Mouse (Mus musculus) liver, embryonic 15.5 days (tissue): ENCODE results near the gene Rock2. TPM values are rescaled to one million over a fixed set of nuclear protein-coding genes. Genes with fewer than 3 reads are reported as not detected.
A peak's percentile ranks its signal among the peaks of the same experiment; 100 is the strongest.

Source experiments
- ATAC-seq: fragments of 200-750 bp; cut with Nextera tagmentation; 2 replicates; pipeline ENCODE4 v1.8.0; 2017; ENCODE audit warnings: moderate number of reproducible peaks, mild to moderate bottlenecking, moderate library complexity; ENCODE audit not compliant: insufficient read depth
- H3K27ac ChIP-seq: fragments of 300-500 bp; sonication (generic); replicated peaks from 2 replicates; pipeline ENCODE4 v1.5.1; 2015; ENCODE audit warnings: mild to moderate bottlenecking, inconsistent platforms
- H3K27me3 ChIP-seq: fragments of 300-500 bp; sonication (generic); 2 replicates; pipeline ENCODE4 v1.6.1; 2015; ENCODE audit warnings: mild to moderate bottlenecking, inconsistent platforms
- H3K36me3 ChIP-seq: fragments of 300-500 bp; sonication (generic); replicated peaks from 2 replicates; pipeline ENCODE4 v1.6.1; 2015; ENCODE audit warnings: moderate library complexity, mild to moderate bottlenecking, inconsistent platforms
- H3K4me1 ChIP-seq: fragments of 300-500 bp; sonication (generic); replicated peaks from 2 replicates; pipeline ENCODE4 v1.6.1; 2015; ENCODE audit warnings: inconsistent platforms
- H3K4me2 ChIP-seq: fragments of 300-500 bp; sonication (generic); 2 replicates; pipeline ENCODE4 v1.6.1; 2015; ENCODE audit warnings: moderate library complexity, mild to moderate bottlenecking, inconsistent platforms
- H3K4me3 ChIP-seq: fragments of 300-500 bp; sonication (generic); replicated peaks from 2 replicates; pipeline ENCODE4 v1.5.1; 2015; ENCODE audit warnings: mild to moderate bottlenecking, inconsistent platforms
- H3K9ac ChIP-seq: fragments of 300-500 bp; sonication (generic); 2 replicates; pipeline ENCODE4 v1.6.1; 2015; ENCODE audit warnings: moderate library complexity, mild to moderate bottlenecking, inconsistent platforms
- H3K9me3 ChIP-seq: fragments of 300-500 bp; sonication (generic); replicated peaks from 2 replicates; pipeline ENCODE4 v1.6.1; 2016; ENCODE audit warnings: inconsistent platforms
- WGBS: fragments of 180-500 bp; shearing (Covaris S2); methylation state at CpG from one replicate; pipeline ENCODE4 v1.1.7; 2015; ENCODE audit warnings: mixed read lengths; ENCODE audit not compliant: insufficient replicate concordance; 5-methylcytosine and 5-hydroxymethylcytosine counted together
- polyA plus RNA-seq: library from polyadenylated mRNA; unstranded; fragments of >200 nt; fragmentation: Nextera tagmentation; extraction: Ambion mirVana; gene quantifications from 2 replicates; pipeline ENCODE4 v1.2.1, GENCODE M21; 2015

Rock2 gene
- polyA plus RNA-seq, 1 experiment from 2014 or later, result 6.3 TPM

DNA sequence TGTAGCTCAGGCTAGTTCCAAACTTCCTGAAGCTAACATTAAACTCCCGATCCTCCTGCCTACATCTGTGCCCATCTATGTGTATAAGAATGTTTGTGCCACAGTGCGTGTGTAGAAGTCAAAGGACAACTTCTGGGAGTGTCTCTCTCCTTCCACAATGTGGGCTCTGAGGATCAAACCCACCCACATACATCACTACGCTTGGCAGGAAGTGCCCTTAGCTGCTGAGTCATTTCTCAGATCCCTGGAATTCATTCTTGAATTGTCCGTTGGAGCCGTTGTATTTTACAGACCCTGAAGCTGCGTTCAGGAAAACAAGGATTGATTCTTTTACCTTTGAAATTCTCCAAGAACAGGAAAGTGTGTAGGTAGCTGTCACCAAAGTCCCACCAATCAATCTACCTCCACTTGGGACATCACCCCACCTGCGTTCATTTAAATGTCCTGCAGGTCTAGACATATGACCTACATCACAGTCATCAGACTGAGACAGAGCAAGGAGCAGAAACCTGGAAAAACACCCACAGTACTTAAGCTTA, 21.7 kb upstream of the Rock2 start:
- H3K9me3 ChIP-seq, result no peaks in the 10 kb centered on the region
- no peaks in the 10 kb centered on the region for H3K36me3 ChIP-seq
- ATAC-seq, result no peak
- no peak overlapping the region for H3K27ac ChIP-seq
- H3K9ac ChIP-seq, result no peak overlapping the region
- no peak overlapping the region for H3K4me2 ChIP-seq
- no peaks in the 10 kb centered on the region for H3K27me3 ChIP-seq
- H3K4me3 ChIP-seq, result no peak overlapping the region
- WGBS, result 39% methylated on average over 7 of the region's 7 CpGs
- H3K4me1 ChIP-seq, result peaks cover 51% of the 10 kb centered on the region

DNA sequence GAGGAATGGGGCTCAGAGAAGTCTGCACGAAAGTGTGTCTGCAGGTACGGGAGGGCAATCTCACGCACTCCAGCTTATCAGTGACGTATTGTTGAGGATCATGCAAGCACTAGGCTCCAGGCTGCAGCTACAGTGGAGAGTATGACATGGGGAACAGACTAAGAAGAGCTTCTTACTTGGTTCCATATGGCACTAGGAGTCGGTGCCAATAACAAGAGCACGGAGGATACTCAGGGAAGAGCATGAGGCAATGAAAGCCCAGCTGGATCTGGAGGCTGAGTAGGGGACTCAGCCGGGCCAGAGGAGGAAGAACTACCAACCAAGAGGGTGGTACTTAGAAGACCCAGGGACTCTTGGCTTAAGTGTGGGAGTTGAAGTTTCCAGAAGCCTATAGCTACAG, 21.1 kb upstream of the Rock2 start:
- Histone ChIP-seq H3K4me3 (no peak overlapping the region), H3K4me1 (peaks cover 51% of the 10 kb centered on the region), H3K27ac (no peak overlapping the region), H3K27me3 (no peaks in the 10 kb centered on the region), H3K9me3 (no peaks in the 10 kb centered on the region), H3K36me3 (no peaks in the 10 kb centered on the region), H3K4me2 (no peak overlapping the region), H3K9ac (no peak overlapping the region)
- WGBS, result 56% methylated on average over 7 of the region's 7 CpGs
- ATAC-seq, result no peak

DNA sequence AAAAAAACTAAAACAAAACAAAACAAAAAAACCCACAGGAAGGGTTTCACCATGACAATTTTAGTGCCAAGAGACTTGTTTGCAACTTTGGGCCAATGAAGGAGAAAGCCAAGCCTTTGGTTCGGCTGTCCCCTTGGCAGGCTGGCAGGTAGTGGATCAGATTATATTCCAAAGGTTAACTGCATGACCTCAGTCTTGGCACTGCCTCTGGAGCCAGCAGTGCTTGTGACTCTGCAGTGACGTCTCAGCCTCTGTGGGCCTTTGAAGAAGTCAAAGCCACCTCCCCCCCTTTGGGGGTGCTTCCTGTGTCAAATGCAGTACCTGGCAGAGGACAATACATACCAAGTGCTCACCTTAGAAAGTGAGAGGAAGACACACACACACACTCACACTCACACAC, 20.6 kb upstream of the Rock2 start:
- Histone ChIP-seq H3K9me3 (no peaks in the 10 kb centered on the region), H3K36me3 (no peaks in the 10 kb centered on the region), H3K4me2 (no peak overlapping the region), H3K4me3 (no peak overlapping the region), H3K27me3 (no peaks in the 10 kb centered on the region), H3K9ac (no peak overlapping the region), H3K4me1 (peaks cover 51% of the 10 kb centered on the region), H3K27ac (no peak overlapping the region)
- no peak for ATAC-seq
- WGBS, result 35% methylated on average over 2 of the region's 2 CpGs

DNA sequence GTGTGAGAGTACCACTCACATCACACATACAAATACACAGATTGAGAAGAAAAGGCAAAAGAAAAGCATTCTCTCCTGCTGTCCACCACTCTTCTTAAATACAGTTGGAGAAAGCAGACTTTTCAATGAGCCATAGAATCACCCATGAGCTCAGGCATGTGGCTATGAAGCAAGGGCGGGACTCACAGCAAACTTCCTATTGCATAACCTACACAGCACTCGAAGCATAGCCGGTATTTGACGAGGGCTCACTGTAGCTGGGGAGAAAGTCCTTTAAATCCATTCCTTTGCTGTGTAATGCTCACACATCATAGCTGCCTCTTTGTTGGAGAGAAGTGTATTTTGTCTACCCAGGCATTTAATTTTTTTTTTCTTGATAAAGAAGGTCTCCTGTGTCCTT, 19.4 kb upstream of the Rock2 start:
- Histone ChIP-seq H3K4me1 (peaks cover 46% of the 10 kb centered on the region), H3K4me3 (no peak overlapping the region), H3K27me3 (no peaks in the 10 kb centered on the region), H3K9ac (no peak overlapping the region), H3K36me3 (no peaks in the 10 kb centered on the region), H3K4me2 (peak overlapping the region; percentile 16; the same call in 1 of the 2 replicates), H3K27ac (no peak overlapping the region; the same call in 1 of the 2 replicates), H3K9me3 (no peaks in the 10 kb centered on the region)
- 6% methylated on average over 4 of the region's 4 CpGs for WGBS
- peak; percentile 26; the same call in 1 of the 2 replicates for ATAC-seq

DNA sequence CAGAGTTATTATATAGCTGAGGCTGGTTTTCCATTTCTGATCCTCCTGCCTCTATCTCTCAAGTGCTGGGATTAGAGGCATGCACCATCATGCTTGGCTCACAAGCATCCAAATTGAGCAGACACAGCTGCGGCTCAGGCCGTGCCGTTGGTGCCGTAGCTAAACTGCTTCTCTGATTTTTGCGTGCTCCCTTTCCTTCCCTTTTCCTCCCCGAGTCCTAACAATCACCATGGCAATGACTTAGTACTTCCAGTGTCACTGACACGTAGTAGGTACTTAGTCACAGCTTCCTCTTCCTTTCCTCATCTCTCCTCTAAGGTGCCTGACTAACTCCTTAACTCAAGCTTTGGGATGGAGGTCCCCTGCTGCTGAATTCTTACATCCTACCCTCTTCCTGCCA, 19.0 kb upstream of the Rock2 start:
- Histone ChIP-seq H3K27ac (no peak overlapping the region; the same call in 1 of the 2 replicates), H3K9ac (no peak overlapping the region), H3K4me3 (no peak overlapping the region), H3K36me3 (no peaks in the 10 kb centered on the region), H3K27me3 (no peaks in the 10 kb centered on the region), H3K4me2 (peak overlapping the region; percentile 16; the same call in 1 of the 2 replicates), H3K4me1 (peaks cover 42% of the 10 kb centered on the region), H3K9me3 (no peaks in the 10 kb centered on the region)
- 19% methylated on average over 7 of the region's 7 CpGs for WGBS
- ATAC-seq, result no peak

DNA sequence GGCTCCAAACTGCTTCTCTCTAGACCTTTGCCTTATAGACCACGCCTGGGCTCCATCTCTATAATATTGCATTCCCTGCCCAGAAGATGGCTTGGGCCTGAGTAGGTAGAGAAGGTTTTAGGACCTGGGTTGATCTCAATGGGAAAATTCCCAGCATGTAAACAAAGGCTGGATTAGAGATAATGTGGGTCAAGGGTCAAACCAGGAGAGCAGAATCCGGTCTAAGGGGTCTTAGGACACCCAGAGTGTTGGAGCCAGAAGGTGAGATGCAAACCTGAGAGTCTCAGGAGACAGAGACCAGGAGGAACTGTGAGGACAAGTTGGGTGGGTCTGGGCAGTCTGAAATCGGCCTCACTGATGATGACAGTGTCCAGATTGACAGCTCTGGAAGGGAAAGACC, 18.0 kb upstream of the Rock2 start:
- Histone ChIP-seq H3K27me3 (no peaks in the 10 kb centered on the region), H3K27ac (0 out of 2 replicates have a peak overlapping the region, but pooled peaks have one; percentile 38), H3K4me1 (peaks cover 41% of the 10 kb centered on the region), H3K4me2 (no peak overlapping the region), H3K4me3 (no peak overlapping the region), H3K9ac (no peak overlapping the region), H3K36me3 (no peaks in the 10 kb centered on the region), H3K9me3 (no peaks in the 10 kb centered on the region)
- ATAC-seq, result no peak
- 30% methylated on average over 3 of the region's 3 CpGs for WGBS

DNA sequence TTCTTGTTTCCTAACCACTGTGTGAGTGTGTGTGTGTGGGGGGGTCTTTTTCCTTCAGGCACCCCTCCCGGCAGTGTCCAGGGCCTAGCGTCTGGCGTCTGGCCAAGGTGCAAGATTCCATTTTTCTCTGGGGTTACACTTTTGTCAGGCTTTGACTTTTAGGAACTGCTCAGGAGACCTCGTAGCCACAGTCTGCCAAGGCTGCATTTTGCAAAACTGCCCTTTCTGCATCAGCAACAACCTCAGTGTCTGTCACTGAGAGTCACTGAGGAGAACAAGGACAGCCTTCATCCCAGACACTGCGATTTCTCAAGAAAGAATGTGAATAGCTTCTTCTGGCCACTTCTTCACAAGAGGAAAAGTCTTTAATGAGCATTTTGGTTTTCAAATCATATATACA, 17.6 kb upstream of the Rock2 start:
- Histone ChIP-seq H3K9ac (no peak overlapping the region), H3K4me2 (no peak overlapping the region), H3K36me3 (no peaks in the 10 kb centered on the region), H3K4me3 (no peak overlapping the region), H3K27me3 (no peaks in the 10 kb centered on the region), H3K9me3 (no peaks in the 10 kb centered on the region), H3K4me1 (peaks cover 41% of the 10 kb centered on the region), H3K27ac (0 out of 2 replicates have a peak overlapping the region, but pooled peaks have one; percentile 38)
- no peak for ATAC-seq
- 48% methylated on average over 5 of the region's 5 CpGs for WGBS

DNA sequence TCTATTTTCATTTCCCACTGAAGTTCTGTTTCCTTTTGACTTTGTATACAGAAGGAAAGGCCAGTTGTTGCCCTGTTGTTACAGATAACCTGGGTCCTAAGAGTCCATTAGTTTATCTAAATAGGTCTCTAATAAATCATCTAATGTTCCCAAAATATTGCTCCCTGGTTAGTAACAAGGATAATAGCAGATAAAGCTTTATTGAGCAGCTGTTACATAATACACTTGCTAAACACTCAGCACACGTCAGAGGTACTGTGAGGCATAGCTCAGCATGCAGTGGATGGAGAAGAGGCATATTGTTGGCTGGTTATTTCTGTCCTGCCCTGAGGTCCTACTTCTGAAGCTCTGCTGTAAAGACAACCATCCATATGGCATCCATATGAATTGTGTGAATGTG, 17.0 kb upstream of the Rock2 start:
- Histone ChIP-seq H3K4me2 (no peak overlapping the region), H3K4me1 (peaks cover 41% of the 10 kb centered on the region), H3K4me3 (no peak overlapping the region), H3K9ac (no peak overlapping the region), H3K27me3 (no peaks in the 10 kb centered on the region), H3K27ac (no peak overlapping the region), H3K36me3 (no peaks in the 10 kb centered on the region), H3K9me3 (no peaks in the 10 kb centered on the region)
- 22% methylated on average over 1 of the region's 1 CpGs for WGBS
- no peak for ATAC-seq

DNA sequence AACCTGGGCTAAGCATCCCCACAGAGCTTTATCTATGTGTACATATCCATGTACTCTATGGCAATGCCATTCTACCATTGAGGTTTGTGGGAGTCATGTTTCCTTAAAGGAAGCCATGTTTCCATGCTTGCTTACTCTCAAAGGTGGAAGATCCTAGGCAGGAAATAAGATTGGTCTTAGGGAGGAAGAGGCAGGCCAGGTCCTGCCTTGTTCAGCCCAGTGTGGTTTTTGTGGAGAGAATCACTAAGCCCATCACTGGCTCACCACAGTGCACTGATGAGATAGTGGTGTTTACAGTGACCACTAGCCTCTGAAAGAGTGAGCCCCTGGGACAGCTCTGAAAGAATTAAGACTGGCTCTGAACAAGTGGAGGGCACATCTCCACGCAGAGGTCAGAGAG, 15.3 kb upstream of the Rock2 start:
- Histone ChIP-seq H3K9me3 (no peaks in the 10 kb centered on the region), H3K4me2 (no peak overlapping the region), H3K4me3 (no peak overlapping the region), H3K9ac (no peak overlapping the region), H3K4me1 (peaks cover 33% of the 10 kb centered on the region), H3K36me3 (no peaks in the 10 kb centered on the region), H3K27ac (no peak overlapping the region), H3K27me3 (no peaks in the 10 kb centered on the region)
- WGBS, result 48% methylated on average over 1 of the region's 1 CpGs
- no peak for ATAC-seq

DNA sequence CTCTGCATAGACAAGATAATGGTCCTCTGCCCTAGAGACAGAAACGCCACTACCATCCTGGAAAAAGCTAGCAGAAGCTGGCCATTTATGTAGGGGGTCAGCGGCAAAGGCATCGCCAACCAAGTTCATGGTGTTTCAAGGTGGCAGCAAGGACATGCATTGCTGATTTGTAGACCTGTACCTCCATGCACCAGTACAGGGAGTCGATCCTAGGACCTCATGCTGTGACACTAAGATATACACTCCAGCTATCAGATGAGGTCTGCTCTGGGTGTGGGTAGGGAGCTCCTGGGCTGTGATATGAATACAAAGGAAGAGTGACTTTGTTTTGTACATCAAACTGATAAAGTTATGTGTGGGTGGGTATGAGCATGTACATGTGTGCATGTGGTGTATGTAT, 14.6 kb upstream of the Rock2 start:
- peaks cover 26% of the 10 kb centered on the region for H3K4me1 ChIP-seq
- no peak overlapping the region for H3K9ac ChIP-seq
- ATAC-seq, result no peak
- WGBS, result 59% methylated on average over 4 of the region's 4 CpGs
- no peak overlapping the region for H3K4me2 ChIP-seq
- no peaks in the 10 kb centered on the region for H3K36me3 ChIP-seq
- H3K27me3 ChIP-seq, result no peaks in the 10 kb centered on the region
- no peak overlapping the region for H3K4me3 ChIP-seq
- H3K27ac ChIP-seq, result no peak overlapping the region
- H3K9me3 ChIP-seq, result no peaks in the 10 kb centered on the region

DNA sequence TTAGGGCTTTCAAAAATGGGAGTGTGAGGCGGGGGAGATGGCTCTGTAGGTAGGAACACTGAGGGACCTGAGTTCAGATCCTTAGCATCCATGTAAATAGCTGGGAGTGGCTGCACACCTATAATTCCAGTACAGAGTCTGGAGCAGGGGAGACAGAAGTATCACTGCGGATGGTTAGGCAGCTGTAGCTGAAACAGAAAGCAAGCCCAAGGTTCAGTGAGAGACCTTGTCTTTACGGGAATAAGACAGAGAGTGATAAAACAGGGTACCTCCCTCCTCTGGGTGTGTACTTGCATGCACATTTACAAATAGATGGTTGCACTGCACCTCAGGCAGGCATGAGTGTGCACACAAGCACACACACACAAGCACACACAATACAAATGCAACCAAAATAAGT, 12.3 kb upstream of the Rock2 start:
- Histone ChIP-seq H3K27me3 (no peaks in the 10 kb centered on the region), H3K9ac (no peak overlapping the region), H3K4me3 (no peak overlapping the region), H3K27ac (no peak overlapping the region), H3K4me1 (peaks cover 5% of the 10 kb centered on the region; the same call in 1 of the 2 replicates), H3K4me2 (no peak overlapping the region), H3K36me3 (no peaks in the 10 kb centered on the region), H3K9me3 (no peaks in the 10 kb centered on the region)
- ATAC-seq, result no peak
- WGBS, result 60% methylated on average over 3 of the region's 3 CpGs

DNA sequence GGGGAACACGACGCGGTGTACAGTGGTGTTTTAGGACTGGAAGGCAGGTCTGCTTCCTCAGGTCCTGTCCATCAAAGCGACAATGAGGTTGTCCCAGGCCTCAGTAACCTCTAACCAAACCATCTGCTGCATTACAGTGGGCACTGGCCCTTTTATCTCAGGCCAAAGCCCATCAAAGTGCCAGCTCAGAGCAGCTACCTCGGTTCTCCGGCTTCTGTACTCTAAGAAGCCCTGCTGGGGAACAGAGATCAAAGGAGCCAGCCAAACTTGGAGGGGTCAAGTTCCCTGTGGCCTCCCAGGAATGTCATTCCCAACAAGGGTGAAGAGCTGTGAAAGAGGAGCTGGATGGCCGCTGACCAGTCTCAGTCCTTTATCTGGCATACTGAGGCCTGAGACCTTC, 11.6 kb upstream of the Rock2 start:
- no peaks in the 10 kb centered on the region for H3K9me3 ChIP-seq
- H3K4me2 ChIP-seq, result no peak overlapping the region
- 69% methylated on average over 7 of the region's 7 CpGs for WGBS
- no peak overlapping the region for H3K4me3 ChIP-seq
- ATAC-seq, result no peak
- no peaks in the 10 kb centered on the region for H3K27me3 ChIP-seq
- H3K36me3 ChIP-seq, result no peaks in the 10 kb centered on the region
- no peaks in the 10 kb centered on the region for H3K4me1 ChIP-seq
- no peak overlapping the region for H3K9ac ChIP-seq
- no peak overlapping the region for H3K27ac ChIP-seq
